Mouse (Mus musculus): Measurements from ENCODE around the gene Ust.

- no peak for TF ChIP-seq POLR2A (IDR thresholded peaks at IDR 0.05; ENCODE audit: insufficient read depth, low read depth, low read length)
- TF ChIP-seq CTCF (IDR thresholded peaks at IDR 0.05) = no peak
These were observed 74.6 kb downstream of the Ust start for GRCm38 (mm10) chr10:8444052-8444451.

Data from heart, adult 2 months (tissue).